Mouse (Mus musculus) heart, embryonic 13.5 days (tissue): ENCODE data around the gene Nipal4. TPM values are rescaled to one million over a fixed set of nuclear protein-coding genes. Genes with fewer than 3 reads are reported as not detected.

ENCODE experiments used
- ATAC-seq: fragments of 200-750 bp; cut with Nextera tagmentation; 2 replicates; pipeline ENCODE4 v1.8.0; 2017; ENCODE audit warnings: moderate TSS enrichment; ENCODE audit not compliant: insufficient number of reproducible peaks, low FRiP score, low TSS enrichment; ENCODE audit errors: extremely low read depth
- H3K27ac ChIP-seq: fragments of 300-500 bp; sonication (generic); replicated peaks from 2 replicates; pipeline ENCODE4 v1.5.1; 2015; ENCODE audit warnings: moderate library complexity, mild to moderate bottlenecking, inconsistent platforms
- H3K27me3 ChIP-seq: fragments of 300-500 bp; sonication (generic); replicated peaks from 2 replicates; pipeline ENCODE4 v1.6.1; 2015; ENCODE audit warnings: mild to moderate bottlenecking, inconsistent platforms
- H3K36me3 ChIP-seq: fragments of 300-500 bp; sonication (generic); 2 replicates; pipeline ENCODE4 v1.6.1; 2015; ENCODE audit warnings: mild to moderate bottlenecking, inconsistent platforms
- H3K4me1 ChIP-seq: fragments of 300-500 bp; sonication (generic); 2 replicates; pipeline ENCODE4 v1.6.1; 2015; ENCODE audit warnings: inconsistent platforms
- H3K4me2 ChIP-seq: fragments of 300-500 bp; sonication (generic); 2 replicates; pipeline ENCODE4 v1.6.1; 2015; ENCODE audit warnings: inconsistent platforms, mild to moderate bottlenecking, moderate library complexity
- H3K4me3 ChIP-seq: fragments of 300-500 bp; sonication (generic); 2 replicates; pipeline ENCODE4 v1.5.1; 2015; ENCODE audit warnings: moderate library complexity, mild to moderate bottlenecking, inconsistent platforms
- H3K9ac ChIP-seq: fragments of 300-500 bp; sonication (generic); 2 replicates; pipeline ENCODE4 v1.6.1; 2015; ENCODE audit warnings: inconsistent platforms, mild to moderate bottlenecking, moderate library complexity
- H3K9me3 ChIP-seq: fragments of 300-500 bp; sonication (generic); 2 replicates; pipeline ENCODE4 v1.6.1; 2016; ENCODE audit warnings: inconsistent platforms
- WGBS: fragments of 180-500 bp; shearing (Covaris S2); methylation state at CpG from one replicate; pipeline ENCODE4 v1.1.7; 2015; ENCODE audit warnings: mixed read lengths; 5-methylcytosine and 5-hydroxymethylcytosine counted together
- microRNA-seq: library from miRNA; unstranded; fragments of <30 nt; microRNA quantifications from one replicate; pipeline ENCODE4, GENCODE M21; 2016
- polyA plus RNA-seq: library from polyadenylated mRNA; unstranded; fragments of >200 nt; fragmentation: Nextera tagmentation; extraction: Ambion mirVana; gene quantifications from 2 replicates; pipeline ENCODE4 v1.2.1, GENCODE M21; 2015

Gene Nipal4
- polyA plus RNA-seq, 1 experiment from 2014 or later = 13.0 TPM

GRCm38 (mm10) chr11:46113211-46113610, 53.1 kb downstream of the Nipal4 start:
- no peak overlapping the region for H3K27ac ChIP-seq
- 77% methylated on average over 3 of the region's 3 CpGs for WGBS
- H3K9me3 ChIP-seq = no peaks in the 10 kb centered on the region

DNA sequence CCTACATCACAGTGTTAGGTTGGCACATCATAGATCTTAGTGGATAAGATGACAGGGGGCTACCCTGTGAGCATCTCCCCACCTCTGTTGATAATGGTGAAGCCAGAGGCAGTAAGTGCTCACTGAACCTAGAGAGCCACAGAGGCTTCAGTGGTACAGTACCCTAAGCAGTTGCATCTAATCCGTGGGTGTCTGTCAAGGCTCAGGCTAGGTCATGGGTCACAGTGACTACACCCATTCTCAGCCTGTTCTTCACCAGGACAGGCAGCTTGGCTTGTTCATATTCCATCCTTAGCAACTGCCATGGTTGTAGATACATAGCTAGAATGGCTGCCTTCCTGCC, 55.4 kb downstream of the Nipal4 start:
- Histone ChIP-seq H3K27me3 (no peaks in the 10 kb centered on the region), H3K4me1 (peaks cover 23% of the 10 kb centered on the region), H3K9ac (no peak overlapping the region), H3K4me2 (no peak overlapping the region), H3K36me3 (peaks cover 76% of the 10 kb centered on the region), H3K27ac (peak overlapping the region; percentile 85), H3K4me3 (no peak overlapping the region), H3K9me3 (no peaks in the 10 kb centered on the region)
- WGBS = 67% methylated on average over 1 of the region's 1 CpGs
- no peak; the same call in 1 of the 2 replicates for ATAC-seq

More at GRCm38 (mm10) chr11:46113211-46113610, 53.1 kb downstream of the Nipal4 start:
- Histone ChIP-seq H3K27me3 (no peaks in the 10 kb centered on the region), H3K4me1 (peaks cover 20% of the 10 kb centered on the region), H3K36me3 (peaks cover 76% of the 10 kb centered on the region), H3K4me2 (no peak overlapping the region), H3K9ac (no peak overlapping the region), H3K4me3 (no peak overlapping the region)
- no peak for ATAC-seq

DNA sequence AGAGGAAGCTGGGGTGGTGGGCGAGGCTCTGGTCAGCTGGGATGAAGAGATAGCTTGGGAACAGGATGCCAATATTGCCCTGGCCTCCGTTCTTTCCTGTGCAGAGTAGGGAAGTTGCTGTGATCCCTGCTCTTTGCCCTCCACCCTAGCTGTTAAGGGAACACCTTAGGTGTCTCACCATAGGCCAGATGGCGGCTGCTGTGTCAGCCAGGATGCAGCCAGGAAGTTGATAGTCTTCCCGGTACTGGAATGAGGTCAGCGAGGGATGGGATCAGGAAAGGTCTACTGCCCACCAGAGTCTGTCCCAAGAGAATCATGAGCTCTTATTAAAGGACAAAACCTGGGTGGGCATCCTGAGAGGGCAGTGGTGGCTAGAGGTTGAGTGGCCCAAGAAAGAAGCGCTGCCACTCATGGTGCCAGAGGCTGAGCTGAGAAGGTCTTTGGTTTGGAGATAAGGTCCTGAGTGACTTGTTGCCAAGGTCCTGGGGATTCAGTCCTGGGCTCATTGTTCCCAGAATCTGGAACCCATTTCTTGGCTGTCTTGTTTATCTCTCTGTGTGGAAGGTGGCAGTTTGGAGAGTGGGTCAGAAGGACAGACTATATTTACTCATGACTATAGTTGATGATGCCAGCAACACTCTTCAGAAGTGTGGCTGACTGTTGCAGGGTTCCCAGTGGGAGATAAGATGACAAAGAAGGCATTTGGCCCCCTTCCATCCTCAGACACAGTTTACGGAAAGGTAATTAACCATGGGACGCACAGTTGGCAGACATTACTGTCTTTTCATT, 56.0 kb downstream of the Nipal4 start:
- peak overlapping the region; percentile 1; the same call in 1 of the 2 replicates for H3K4me2 ChIP-seq
- no peak for ATAC-seq
- H3K9me3 ChIP-seq = no peaks in the 10 kb centered on the region
- no peak overlapping the region for H3K9ac ChIP-seq
- H3K4me1 ChIP-seq = peaks cover 23% of the 10 kb centered on the region
- 54% methylated on average over 8 of the region's 8 CpGs for WGBS
- H3K4me3 ChIP-seq = no peak overlapping the region
- peaks cover 76% of the 10 kb centered on the region for H3K36me3 ChIP-seq
- H3K27me3 ChIP-seq = no peaks in the 10 kb centered on the region
- peak overlapping the region; percentile 85 for H3K27ac ChIP-seq

GRCm38 (mm10) chr11:46109206-46109605, 57.1 kb downstream of the Nipal4 start:
- Histone ChIP-seq H3K4me3 (no peak overlapping the region), H3K4me2 (no peak overlapping the region), H3K27ac (no peak overlapping the region), H3K9ac (no peak overlapping the region), H3K36me3 (peaks cover 77% of the 10 kb centered on the region), H3K9me3 (no peaks in the 10 kb centered on the region), H3K4me1 (peaks cover 23% of the 10 kb centered on the region), H3K27me3 (no peaks in the 10 kb centered on the region)
- ATAC-seq = no peak
- WGBS = 82% methylated on average over 5 of the region's 5 CpGs

- no peak overlapping the region for H3K27ac ChIP-seq
- WGBS = 83% methylated on average over 1 of the region's 1 CpGs
Measured at GRCm38 (mm10) chr11:46107046-46107445, 59.3 kb downstream of the Nipal4 start.

GRCm38 (mm10) chr11:46102107-46102506, 64.2 kb downstream of the Nipal4 start:
- Histone ChIP-seq H3K4me1 (peaks cover 7% of the 10 kb centered on the region), H3K4me3 (no peak overlapping the region), H3K9ac (no peak overlapping the region), H3K9me3 (no peaks in the 10 kb centered on the region), H3K4me2 (no peak overlapping the region), H3K27ac (no peak overlapping the region), H3K36me3 (peaks cover 100% of the 10 kb centered on the region), H3K27me3 (no peaks in the 10 kb centered on the region)
- ATAC-seq = no peak
- WGBS = 81% methylated on average over 6 of the region's 6 CpGs

More at GRCm38 (mm10) chr11:46107046-46107445, 59.3 kb downstream of the Nipal4 start:
- H3K27me3 ChIP-seq = no peaks in the 10 kb centered on the region
- H3K4me1 ChIP-seq = peaks cover 23% of the 10 kb centered on the region
- no peak overlapping the region for H3K4me3 ChIP-seq
- no peaks in the 10 kb centered on the region for H3K9me3 ChIP-seq
- ATAC-seq = no peak
- peaks cover 78% of the 10 kb centered on the region for H3K36me3 ChIP-seq
- no peak overlapping the region for H3K4me2 ChIP-seq
- no peak overlapping the region for H3K9ac ChIP-seq

Small RNAs within 50 kb of the gene (microRNA-seq; reads per million reads assigned to microRNA genes)
- gene Mir7239 (not detected), gene Mir8100 (not detected)

Other genes with a start within 250 kb of the Nipal4 start
- gene Lsm11, start 221.6 kb downstream of the Nipal4 start, polyA plus RNA-seq = 6.9 and 7.3 TPM in 2 replicates
- gene Thg1l, start 211.0 kb downstream of the Nipal4 start, polyA plus RNA-seq = 8.2 and 9.3 TPM in 2 replicates
- 0.09 and 0.14 TPM in 2 replicates for gene Sox30, start 186.2 kb downstream of the Nipal4 start, polyA plus RNA-seq
- 4.8 and 5.3 TPM in 2 replicates for gene Gm12166, start 114.2 kb downstream of the Nipal4 start, polyA plus RNA-seq
- gene Adam19, start 110.5 kb downstream of the Nipal4 start, polyA plus RNA-seq = 24.2 and 24.7 TPM in 2 replicates
- gene Fndc9, start 69.0 kb upstream of the Nipal4 start, polyA plus RNA-seq = 0.06 and 0.09 TPM in 2 replicates
- gene Cyfip2, start 146.4 kb upstream of the Nipal4 start, polyA plus RNA-seq = 5.3 and 5.4 TPM in 2 replicates
- not detected in 2 replicates for gene Itk, start 223.0 kb upstream of the Nipal4 start, polyA plus RNA-seq
- gene Fam71b, start 230.1 kb upstream of the Nipal4 start, polyA plus RNA-seq = not detected in 2 replicates